Comparison of ENCODE assay signal across 9 mouse cellular contexts in the genomic region with DNA sequence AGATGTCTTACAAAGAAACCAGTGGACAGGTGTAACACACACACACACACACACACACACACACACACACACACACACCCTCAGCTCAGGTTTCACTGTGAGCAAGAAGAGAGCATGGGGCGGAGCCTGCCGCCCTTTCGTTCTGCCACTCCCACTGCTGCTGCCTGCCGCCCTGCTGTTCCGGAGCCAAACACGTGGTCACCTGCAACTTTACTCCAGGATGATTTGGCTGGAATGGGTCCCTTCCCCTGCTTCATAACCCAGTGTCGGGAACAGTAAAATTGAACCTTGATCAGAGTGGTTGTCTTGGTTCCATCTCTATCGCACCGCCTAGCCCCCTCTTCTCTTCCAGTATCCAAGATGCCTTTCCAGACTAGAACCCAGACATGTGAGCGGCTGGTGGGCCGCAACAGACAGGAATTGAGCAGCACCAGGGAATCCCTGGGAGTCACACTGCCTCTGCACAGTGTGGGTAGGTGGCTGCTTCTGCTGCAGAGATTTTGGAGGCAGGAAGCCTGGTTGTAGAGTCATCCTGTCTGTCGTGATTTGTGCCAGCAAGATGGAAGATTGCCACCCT. TPM values are rescaled to one million over a fixed set of nuclear protein-coding genes. Genes with fewer than 3 reads are reported as not detected.
DNase-seq lines count a peak whose midpoint lies in the region; ATAC-seq and TF ChIP-seq lines count a peak whose summit lies in the region.
"Had no signal": no experiment of that assay in that cellular context is flagged by ENCODE, and none has a peak within 500 bp of the region (broad histone marks: within the 10 kb centered on the region; RNA-seq: fewer than 3 reads in every experiment).

No protein-coding gene starts in this region.

- no peaks in the 10 kb centered on the region for H3K27me3 ChIP-seq in lung, embryonic 14.5 days (ENCODE audit: insufficient read depth, low read length)
- no peaks in the 10 kb centered on the region for H3K27me3 ChIP-seq in heart, embryonic 14.5 days (ENCODE audit: control insufficient read depth, insufficient read depth, low read length)
- no peaks in the 10 kb centered on the region for H3K27me3 ChIP-seq in lung, embryonic 16.5 days (ENCODE audit: control insufficient read depth, insufficient read depth, low read depth, low read length)
- H3K27me3 ChIP-seq in stomach, embryonic 15.5 days (replicated peaks), result no peaks in the 10 kb centered on the region
- H3K27me3 ChIP-seq: liver, embryonic 13.5 days had no signal

- no peaks in the 10 kb centered on the region for H3K4me1 ChIP-seq in lung, embryonic 14.5 days (ENCODE audit: insufficient read depth)
- H3K4me1 ChIP-seq in heart, embryonic 14.5 days (ENCODE audit: control insufficient read depth in 2 of 2, insufficient read depth in 2 of 2, low read length in 2 of 2), result no peaks in the 10 kb centered on the region; a peak in 1 of 4 replicates
- H3K4me1 ChIP-seq in lung, embryonic 16.5 days (replicated peaks; ENCODE audit: control insufficient read depth, insufficient read depth, low read length), result no peaks in the 10 kb centered on the region
- 0 out of 2 replicates have a peak, but pooled peaks cover 4% of the 10 kb centered on the region for H3K4me1 ChIP-seq in stomach, embryonic 15.5 days
- H3K4me1 ChIP-seq: liver, embryonic 13.5 days had no signal

- H3K36me3 ChIP-seq in lung, embryonic 14.5 days (ENCODE audit: insufficient read depth), result no peaks in the 10 kb centered on the region
- H3K36me3 ChIP-seq in heart, embryonic 14.5 days (ENCODE audit: control insufficient read depth, insufficient read depth, low read length), result no peaks in the 10 kb centered on the region
- no peaks in the 10 kb centered on the region for H3K36me3 ChIP-seq in lung, embryonic 16.5 days (ENCODE audit: control insufficient read depth, insufficient read depth, low read length)
- no peaks in the 10 kb centered on the region for H3K36me3 ChIP-seq in stomach, embryonic 15.5 days
- H3K36me3 ChIP-seq: liver, embryonic 13.5 days had no signal

- ATAC-seq in lung, embryonic 14.5 days (ENCODE audit: insufficient read depth), result peak; percentile 66; the same call in 1 of the 2 replicates
- no peak for ATAC-seq in heart, embryonic 14.5 days (ENCODE audit: insufficient number of reproducible peaks, insufficient read depth, low FRiP score, low read depth)
- ATAC-seq in lung, embryonic 16.5 days (ENCODE audit: low read depth), result 0 out of 2 replicates have a peak, but pooled peaks have one; percentile 51
- peak; percentile 70; the same call in 1 of the 2 replicates for ATAC-seq in stomach, embryonic 15.5 days (ENCODE audit: insufficient read depth, low FRiP score, low read depth)

- no peak overlapping the region for H3K9ac ChIP-seq in lung, embryonic 14.5 days
- H3K9ac ChIP-seq in heart, embryonic 14.5 days (ENCODE audit: low read length), result no peak overlapping the region
- H3K9ac ChIP-seq in lung, embryonic 16.5 days (ENCODE audit: low read length), result no peak overlapping the region
- H3K9ac ChIP-seq in stomach, embryonic 15.5 days, result no peak overlapping the region
- H3K9ac ChIP-seq: liver, embryonic 13.5 days had no signal

- no peak overlapping the region for H3K27ac ChIP-seq in lung, embryonic 14.5 days (ENCODE audit: low read depth)
- H3K27ac ChIP-seq in heart, embryonic 14.5 days (replicated peaks in 1 of 2; ENCODE audit: control insufficient read depth in 1 of 2, insufficient read depth in 1 of 2, low read depth in 2 of 2, low read length in 2 of 2), result no peak overlapping the region
- no peak overlapping the region for H3K27ac ChIP-seq in lung, embryonic 16.5 days (ENCODE audit: low read length)
- no peak overlapping the region for H3K27ac ChIP-seq in stomach, embryonic 15.5 days
- H3K27ac ChIP-seq: liver, embryonic 13.5 days had no signal

- no peak for TF ChIP-seq CTCF in lung, embryonic 14.5 days (IDR thresholded peaks at IDR 0.05; ENCODE audit: low read depth)

- no peak overlapping the region for H3K4me3 ChIP-seq in lung, embryonic 14.5 days (ENCODE audit: low read depth, low read length)
- no peak overlapping the region for H3K4me3 ChIP-seq in heart, embryonic 14.5 days (ENCODE audit: control insufficient read depth in 1 of 2, insufficient read depth in 1 of 2, low read depth in 1 of 2, low read length in 2 of 2)
- H3K4me3 ChIP-seq in lung, embryonic 16.5 days (ENCODE audit: low read length), result no peak overlapping the region
- H3K4me3 ChIP-seq in stomach, embryonic 15.5 days (replicated peaks), result no peak overlapping the region
- H3K4me3 ChIP-seq: liver, embryonic 13.5 days had no signal

- DNase-seq in lung, embryonic 14.5 days, result peak; percentile 42
- no peak for DNase-seq in lung, postnatal 25 days (ENCODE audit: low spot score)
- peak; percentile 50 for DNase-seq in embryo, embryonic 11 days
- DNase-seq in kidney, postnatal 14 days, result peak; percentile 25
- no peak for DNase-seq in spleen, adult 18-20 months
- DNase-seq: liver, embryonic 13.5 days had no signal

- H3K4me2 ChIP-seq in lung, embryonic 14.5 days, result peak overlapping the region; percentile 45
- peak overlapping the region; percentile 48 for H3K4me2 ChIP-seq in heart, embryonic 14.5 days (ENCODE audit: low read length)
- peak overlapping the region; percentile 33; the same call in 1 of the 2 replicates for H3K4me2 ChIP-seq in lung, embryonic 16.5 days (ENCODE audit: low read depth, low read length)
- peak overlapping the region; percentile 40 for H3K4me2 ChIP-seq in stomach, embryonic 15.5 days
- H3K4me2 ChIP-seq: liver, embryonic 13.5 days had no signal

- no peaks in the 10 kb centered on the region for H3K9me3 ChIP-seq in lung, embryonic 14.5 days (ENCODE audit: low read depth, low read length)
- H3K9me3 ChIP-seq in heart, embryonic 14.5 days (ENCODE audit: control insufficient read depth, low read length), result 0 out of 2 replicates have a peak, but pooled peaks cover 4% of the 10 kb centered on the region
- no peaks in the 10 kb centered on the region for H3K9me3 ChIP-seq in lung, embryonic 16.5 days (ENCODE audit: control insufficient read depth, low read length)
- no peaks in the 10 kb centered on the region for H3K9me3 ChIP-seq in stomach, embryonic 15.5 days
- H3K9me3 ChIP-seq: liver, embryonic 13.5 days had no signal

- 18% methylated on average over 12 of the region's 12 CpGs for WGBS in lung, embryonic 14.5 days
- 19% methylated on average over 12 of the region's 12 CpGs for WGBS in heart, embryonic 14.5 days
- 18% methylated on average over 12 of the region's 12 CpGs for WGBS in lung, embryonic 16.5 days
- WGBS in stomach, embryonic 15.5 days, result 17% methylated on average over 12 of the region's 12 CpGs

RNA-seq across cellular contexts. Expression of gene Frmd4a, which starts 59.4 kb away (rescaled TPM):
- polyA plus RNA-seq in lung, embryonic 14.5 days (2014; fragmentation: Nextera tagmentation; extraction: Ambion mirVana), result 36.4 and 37.1 TPM in 2 replicates
- polyA plus RNA-seq in heart, embryonic 14.5 days (2014; fragmentation: Nextera tagmentation; extraction: Ambion mirVana), result 17.7 and 18.5 TPM in 2 replicates
- 29.1 and 33.9 TPM in 2 replicates for polyA plus RNA-seq in lung, embryonic 16.5 days (2015; fragmentation: Nextera tagmentation; extraction: Ambion mirVana)
- polyA plus RNA-seq in stomach, embryonic 15.5 days (2015; fragmentation: Nextera tagmentation; extraction: Ambion mirVana), result 22.9 and 24.4 TPM in 2 replicates

Comparison
In these comparisons a context has a peak if more than half of its experiments do, and no peak if none do; other contexts are left out.
1. DNase-seq: peak in lung, embryonic 14.5 days (single experiment), embryo, embryonic 11 days (single experiment) and kidney, postnatal 14 days (single experiment); none in lung, postnatal 25 days (single experiment) and spleen, adult 18-20 months (0 of 2).
2. Peak in every context shown above with its lines, with median percentiles within 50 percentile points of each other: H3K4me2 ChIP-seq.